Mouse (Mus musculus) lung, adult 2 months (tissue): ENCODE measurements around the gene Prdm2.

ENCODE experiments used
- CTCF ChIP-seq: fragments of 200-500 bp; IDR thresholded peaks from 2 replicates; pipeline ENCODE4 v1.5.1; 2011; ENCODE audit warnings: mild to moderate bottlenecking, low read length, control low read depth; ENCODE audit not compliant: insufficient read depth
- POLR2A ChIP-seq: fragments of 200-500 bp; IDR thresholded peaks from 2 replicates; pipeline ENCODE4 v1.6.1; 2011; ENCODE audit warnings: low read depth, mild to moderate bottlenecking, control low read depth, low read length, borderline replicate concordance; ENCODE audit errors: extremely low read depth

DNA sequence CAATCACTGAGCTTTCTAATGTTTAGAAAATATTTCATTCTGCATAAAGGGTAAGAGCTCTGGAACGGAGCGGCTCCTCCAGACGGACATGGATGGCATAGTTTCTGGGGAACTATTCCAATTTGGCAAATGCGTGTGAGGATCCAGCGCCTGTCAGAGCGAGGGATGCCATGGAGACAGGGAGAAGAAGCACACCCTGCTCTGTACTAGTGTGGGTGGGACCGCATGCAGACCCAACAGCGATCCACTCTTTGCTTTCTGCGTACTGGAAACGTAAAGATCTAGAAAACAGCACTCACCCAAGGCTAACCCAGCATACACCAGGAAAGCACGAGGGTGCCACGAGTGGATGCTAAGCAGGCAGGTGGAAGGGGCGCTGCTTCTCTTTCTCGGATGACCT lies 86.3 kb downstream of the Prdm2 start:
- TF ChIP-seq POLR2A: no peak
- TF ChIP-seq CTCF: no peak
